Mouse (Mus musculus) erythroblast, embryonic 14.5 days (primary cell): ENCODE measurements at regions not wholly inside any gene's neighbourhood (a gene's known extent, or its start where the extent isn't known, plus 50 kb on each side); places are given as distances from the start of the nearest gene placed in this dataset.

Experiments
- GATA1 ChIP-seq: IDR thresholded peaks from 2 replicates; pipeline ENCODE4 v1.6.1; 2012; ENCODE audit warnings: low read length, inconsistent platforms, mixed read lengths
- TAL1 ChIP-seq: IDR thresholded peaks from 3 replicates; pipeline ENCODE4 v1.6.1; 2012; ENCODE audit warnings: low read length, inconsistent platforms, mixed read lengths

GRCm38 (mm10) chr16:93066821-93067220 is 240.9 kb upstream of the Runx1 start:
- TF ChIP-seq TAL1 (no peak), GATA1 (no peak)
